Mouse (Mus musculus) ZHBTc4 (cell line): Measurements from ENCODE around the gene Ncor1.
"Not testable (repeated sequence)": the region's sequence is repeated elsewhere in the genome, so short reads cannot be mapped to it uniquely, and the experiment has no call there.

Experiments used
- DNase-seq: peaks from one replicate; pipeline ENCODE4 v3.0.0-alpha.2; 2011; ENCODE audit warnings: low read depth, low spot score

Gene Ncor1

DNA sequence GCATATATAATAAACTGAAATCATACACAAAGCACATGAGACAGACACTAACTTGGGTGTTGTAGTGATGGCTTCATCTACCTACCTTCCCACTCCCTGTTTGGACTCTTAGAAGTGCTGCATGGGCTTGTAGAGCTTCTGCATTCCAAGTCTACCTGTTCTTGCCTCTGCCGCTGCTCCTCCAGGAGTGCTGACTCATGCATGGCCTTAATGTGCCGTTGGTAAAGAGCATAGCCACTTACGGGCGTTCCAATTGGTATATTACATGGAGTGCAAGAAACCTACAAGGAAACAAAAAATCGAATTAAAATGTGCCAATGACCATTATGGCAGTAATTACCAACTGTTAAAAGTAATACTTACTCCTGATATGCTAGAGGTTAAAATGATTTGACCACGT, 91.5 kb downstream of the Ncor1 start:
- peak; percentile 59 for DNase-seq

DNA sequence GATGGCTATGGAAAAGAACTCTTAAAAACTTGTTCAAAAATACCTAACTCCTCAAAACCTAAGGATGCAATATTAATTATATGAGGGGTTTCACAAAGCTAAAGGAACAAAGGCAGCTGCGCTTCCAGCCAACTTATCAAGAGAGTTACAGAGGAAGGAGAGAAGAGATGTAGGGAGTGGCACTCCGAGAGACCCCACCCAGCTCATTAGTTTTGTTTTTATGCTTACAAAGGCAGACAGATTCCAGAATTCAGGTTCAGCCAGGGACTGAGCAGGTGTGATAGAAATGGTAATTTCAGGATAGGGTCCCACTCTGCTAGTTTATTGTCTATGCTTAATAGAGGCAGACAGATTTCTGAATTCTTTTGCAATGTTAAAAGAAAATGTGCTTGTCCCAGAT, 103.1 kb downstream of the Ncor1 start:
- DNase-seq, result peak; percentile 58

DNA sequence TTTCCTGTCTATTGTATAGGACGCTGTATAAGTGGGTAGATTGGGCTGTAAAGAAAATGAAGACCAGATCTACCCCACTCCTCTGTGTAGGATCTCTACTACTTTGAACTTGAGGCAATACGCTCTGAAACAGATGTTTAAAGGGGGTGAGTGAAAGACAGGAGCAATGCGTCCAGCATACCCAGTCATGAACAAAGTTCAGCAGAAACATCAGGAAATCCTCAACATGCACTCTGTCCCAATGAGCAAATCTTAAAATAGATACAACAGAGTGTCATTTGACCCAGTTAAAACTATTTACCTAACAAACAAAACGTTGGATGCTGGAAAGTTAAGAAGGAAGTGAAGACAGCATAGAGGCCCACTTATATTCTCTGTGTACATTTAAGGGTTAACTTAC, 106.4 kb downstream of the Ncor1 start:
- no peak for DNase-seq

DNA sequence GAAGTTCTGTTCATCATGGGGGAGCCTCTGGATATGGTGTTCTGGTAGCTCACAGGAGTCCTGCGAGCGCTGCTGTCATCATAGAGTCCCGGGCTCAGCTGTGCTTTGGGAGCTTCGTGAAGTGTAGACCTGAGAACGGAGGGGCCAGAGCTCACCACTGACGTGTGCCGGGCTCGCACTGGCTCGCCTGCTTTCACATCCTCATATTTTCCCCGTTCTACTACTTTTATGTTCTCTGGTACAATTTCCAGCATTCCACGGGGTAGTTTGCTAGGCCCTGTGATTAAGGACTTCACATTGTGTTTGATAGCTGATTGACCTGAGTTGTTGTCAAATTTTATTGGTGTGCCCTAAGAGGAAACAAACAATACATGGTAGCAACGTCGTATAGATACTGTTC, 115.3 kb downstream of the Ncor1 start:
- DNase-seq, result no peak

DNA sequence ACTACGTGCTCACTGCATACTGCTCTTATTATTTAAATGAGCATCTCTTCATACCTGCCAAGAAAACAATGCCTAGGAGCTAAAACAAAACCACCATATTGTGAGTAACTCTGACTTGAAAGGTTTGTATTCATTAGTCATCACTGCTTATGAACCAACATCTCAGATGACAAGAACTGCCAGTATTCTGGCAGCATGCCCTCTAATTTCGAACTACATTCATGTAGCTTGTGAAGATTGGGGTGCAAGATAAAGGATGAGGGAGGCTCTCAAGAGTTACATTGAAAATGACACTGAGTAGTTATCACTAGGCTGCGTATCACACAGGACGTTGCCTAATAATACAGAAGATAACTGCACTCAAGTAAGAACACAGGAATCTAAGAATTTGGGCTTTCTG, 126.1 kb downstream of the Ncor1 start:
- no peak for DNase-seq

DNA sequence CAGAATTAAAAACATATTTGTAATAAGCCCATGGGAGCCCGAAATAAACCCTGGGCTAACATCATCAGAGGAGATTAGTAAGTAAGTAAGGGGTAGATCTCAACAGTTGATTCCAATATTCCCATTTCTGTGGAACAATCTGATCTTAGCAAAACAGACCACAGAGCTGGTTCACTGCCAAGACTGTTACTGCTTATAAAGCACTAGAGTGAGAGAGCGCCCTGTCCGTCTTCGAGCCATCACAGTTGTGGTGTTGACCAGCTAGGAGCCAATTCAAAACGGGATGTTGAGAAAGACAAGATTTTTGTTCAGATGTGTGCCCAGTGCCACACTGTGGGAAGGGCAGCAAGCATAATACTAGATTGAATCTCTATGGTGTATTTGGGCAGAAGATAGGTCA, 127.2 kb downstream of the Ncor1 start:
- no peak for DNase-seq

DNA sequence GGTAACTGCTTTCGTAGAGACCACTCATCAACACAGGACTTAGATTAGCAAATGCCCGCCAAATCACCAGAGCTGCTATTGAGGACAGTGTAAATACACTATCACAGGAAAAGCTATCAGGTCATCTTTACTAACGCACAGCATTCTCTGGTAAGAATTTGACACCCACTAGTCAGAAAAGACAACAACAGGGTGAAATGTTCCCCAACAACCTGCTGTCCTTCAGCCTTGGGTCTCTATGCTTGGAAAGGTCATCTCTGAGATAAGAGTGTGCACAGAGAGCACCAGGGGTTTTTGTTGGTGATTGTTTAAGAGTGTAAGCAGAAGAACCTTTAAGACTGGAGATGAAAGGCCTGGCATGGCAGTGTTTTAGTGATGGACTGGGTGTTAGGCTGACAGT, 134.7 kb downstream of the Ncor1 start:
- DNase-seq, result no peak

DNA sequence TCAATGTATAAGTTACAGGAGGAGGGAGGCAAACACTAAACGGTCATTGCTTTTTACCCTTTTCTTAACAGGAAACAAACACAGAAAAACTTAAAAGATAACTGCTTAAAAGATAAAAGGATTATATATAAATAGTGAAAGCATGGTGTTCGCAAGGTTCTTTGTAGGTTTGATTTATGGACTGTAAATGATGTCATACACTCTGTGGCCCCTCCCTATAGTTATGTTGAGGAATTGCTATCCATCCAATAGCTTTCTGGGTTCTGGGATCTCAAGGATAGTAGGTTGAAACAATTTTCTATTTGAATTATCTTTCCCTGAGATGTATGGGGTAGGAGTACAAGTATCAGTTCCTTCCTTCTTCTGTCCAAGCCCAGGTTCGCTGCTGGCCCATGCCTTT, 138.2 kb downstream of the Ncor1 start:
- DNase-seq, result no peak

DNA sequence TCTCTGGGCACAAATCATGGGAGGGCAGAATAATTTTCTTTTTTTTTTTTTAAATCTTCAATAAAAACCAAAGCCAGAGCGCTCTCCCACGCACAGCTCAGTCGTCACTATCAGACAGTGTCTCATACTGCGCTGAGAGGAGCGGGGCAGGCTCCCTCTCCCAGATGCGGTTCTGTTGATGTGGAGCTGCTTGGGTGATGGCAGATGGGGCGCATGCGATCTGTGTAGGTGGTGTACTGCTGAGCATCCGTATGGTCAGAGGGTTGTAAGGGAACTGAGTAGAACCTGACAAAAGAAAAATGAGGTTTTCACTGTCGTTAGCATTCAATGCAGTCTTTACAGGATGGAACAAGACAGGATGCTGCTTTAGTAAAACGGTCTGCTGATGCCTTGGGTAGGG, 140.6 kb downstream of the Ncor1 start:
- DNase-seq, result no peak

DNA sequence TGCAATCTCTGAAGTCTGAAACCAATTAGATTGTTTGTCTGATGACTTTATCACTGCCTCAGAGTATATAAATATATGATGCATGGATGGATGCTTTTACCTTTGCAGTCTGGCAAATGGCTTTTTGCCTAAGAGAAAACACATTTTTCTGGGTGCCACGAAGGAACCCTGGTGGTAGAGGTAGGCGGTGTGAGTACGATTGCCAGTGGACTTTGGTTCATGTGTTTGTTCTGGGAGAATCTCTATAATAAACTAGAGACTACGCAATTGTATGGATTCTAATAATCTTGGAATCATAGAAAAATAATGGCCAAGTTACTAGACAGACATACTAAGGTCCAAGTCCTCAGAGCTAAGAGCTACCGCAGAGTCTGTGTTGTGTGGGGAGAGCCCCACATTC, 143.4 kb downstream of the Ncor1 start:
- no peak for DNase-seq

DNA sequence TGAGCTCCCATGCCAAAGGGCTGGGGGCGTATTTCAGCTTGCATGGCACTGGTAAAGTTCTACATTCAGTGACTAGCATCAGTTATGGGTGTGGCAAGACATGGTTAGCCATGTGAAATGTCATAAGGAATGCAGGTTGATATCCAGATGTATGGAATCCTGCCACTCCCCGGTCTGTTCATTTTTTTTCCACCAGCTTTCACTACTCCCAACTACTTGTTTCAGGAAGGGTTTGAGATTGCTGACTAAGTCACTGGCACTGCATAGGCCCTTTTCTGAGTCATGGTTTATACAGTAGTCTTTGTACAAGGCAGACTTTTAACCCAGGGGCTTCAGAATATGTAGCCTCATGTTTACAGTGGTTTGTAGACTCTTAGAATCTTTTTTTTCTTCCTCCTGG, 149.0 kb downstream of the Ncor1 start:
- DNase-seq, result no peak

DNA sequence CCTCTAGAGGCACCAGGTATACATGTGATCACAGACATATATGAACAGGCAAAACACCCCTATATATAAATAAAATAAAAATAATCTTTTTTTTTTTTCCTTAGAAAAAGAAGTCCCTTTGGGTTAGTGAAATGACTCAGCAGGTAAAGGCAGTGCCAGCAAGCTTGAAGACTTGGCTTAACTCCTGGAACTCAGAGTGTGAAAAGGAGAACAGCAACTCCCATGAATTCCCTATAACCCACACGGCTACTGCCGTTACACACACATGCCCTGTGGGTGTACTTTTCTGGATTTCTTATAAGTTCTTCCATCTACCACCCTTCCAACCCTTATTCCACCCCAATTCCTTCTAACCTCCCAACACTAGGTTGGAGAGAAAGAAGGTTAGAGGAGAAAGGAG, 152.5 kb downstream of the Ncor1 start:
- DNase-seq, result no peak

DNA sequence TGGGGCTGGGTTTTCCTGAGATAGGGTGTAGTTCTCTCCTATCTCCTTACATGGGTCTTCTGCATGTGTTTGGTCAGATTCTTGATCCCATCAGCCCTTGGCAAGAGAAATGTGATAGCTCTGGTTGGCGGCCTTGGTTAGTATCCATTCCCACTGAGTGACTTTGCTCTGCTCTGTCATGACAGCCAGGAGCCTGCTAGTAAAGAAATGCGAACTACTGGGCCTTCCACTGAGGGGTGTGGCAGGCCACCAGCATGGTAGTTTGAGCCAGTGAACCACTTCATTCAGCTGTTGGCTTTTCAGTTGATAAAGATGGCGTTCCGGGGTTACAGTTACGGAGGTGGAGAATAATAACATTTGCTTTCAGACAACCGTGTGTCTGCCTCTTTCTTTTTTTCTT, 159.5 kb downstream of the Ncor1 start:
- peak; percentile 34 for DNase-seq

DNA sequence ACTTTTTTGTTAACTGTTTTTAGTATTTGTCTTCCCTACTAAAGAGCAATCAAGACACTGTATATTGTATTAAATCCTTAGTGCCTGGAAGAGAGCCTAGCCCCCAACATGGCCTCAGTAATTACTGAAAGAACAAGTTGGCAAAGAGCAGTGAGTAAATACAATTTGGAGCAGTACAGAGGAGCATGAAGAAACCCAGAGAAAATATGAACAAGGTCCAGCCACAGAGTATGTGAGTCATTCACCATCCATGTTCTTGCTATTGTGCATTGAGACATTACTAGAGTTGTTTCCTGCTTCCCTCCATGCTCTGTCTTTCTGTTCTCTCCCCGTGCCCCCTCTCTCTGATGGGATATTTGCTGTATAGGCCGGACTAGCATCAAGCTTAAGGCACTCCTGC, 164.2 kb downstream of the Ncor1 start:
- no peak for DNase-seq

DNA sequence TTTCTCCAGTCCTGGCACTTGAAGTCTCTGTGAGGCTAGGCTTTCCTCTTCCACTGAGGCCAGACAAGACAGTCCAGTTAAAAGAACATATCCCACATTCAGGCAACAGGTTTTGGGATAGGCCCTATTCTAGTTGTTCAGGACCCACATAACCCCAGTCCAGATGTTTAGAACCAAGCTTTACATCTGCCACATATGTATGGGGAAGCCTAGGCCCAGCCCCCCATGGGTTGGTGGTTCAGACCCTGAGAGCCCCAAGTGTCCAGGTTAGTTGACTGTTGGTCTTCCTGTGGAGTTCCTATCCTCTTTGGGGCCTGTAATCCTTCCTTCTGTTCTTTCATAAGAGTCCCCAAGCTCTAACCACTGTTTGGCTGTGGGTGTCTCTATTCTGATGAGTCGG, 170.6 kb downstream of the Ncor1 start:
- no peak for DNase-seq

DNA sequence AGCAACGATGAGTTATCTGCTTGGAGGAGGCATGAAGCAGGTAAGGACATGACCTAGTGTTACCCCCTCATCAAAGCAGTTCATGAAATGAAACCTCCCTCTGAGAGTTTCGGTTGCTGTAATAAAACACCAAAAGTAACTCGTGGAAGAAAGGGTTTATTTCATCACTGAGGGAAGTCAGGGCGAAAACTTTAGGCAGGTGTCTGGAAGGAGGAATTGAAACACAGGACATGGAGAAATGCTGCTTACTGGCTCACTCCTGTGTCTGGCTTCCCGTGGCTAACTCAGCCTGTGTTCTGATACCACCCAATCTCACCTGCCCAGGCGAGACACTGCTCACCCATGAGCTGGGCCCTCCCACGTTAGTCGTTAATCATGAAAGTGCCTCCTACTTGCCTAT, 173.3 kb downstream of the Ncor1 start:
- no peak for DNase-seq

DNA sequence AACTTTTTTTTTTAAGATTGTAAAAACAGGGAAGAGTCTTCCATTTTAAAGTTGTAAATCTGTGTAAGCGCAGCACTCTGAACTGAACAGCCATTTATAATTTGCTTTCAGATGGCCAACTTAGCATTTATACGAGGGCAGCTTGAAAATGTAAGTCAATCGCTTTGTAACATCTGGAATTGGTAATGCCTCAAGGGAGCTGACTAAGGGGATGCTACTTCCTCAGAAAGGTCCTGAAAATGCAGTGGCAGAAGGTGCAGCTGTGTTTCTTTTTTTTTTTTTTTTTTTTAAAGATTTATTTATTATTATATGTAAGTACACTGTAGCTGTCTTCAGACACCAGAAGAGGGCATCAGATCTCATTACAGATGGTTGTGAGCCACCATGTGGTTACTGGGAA, 174.3 kb downstream of the Ncor1 start:
- DNase-seq, result not testable (repeated sequence)

DNA sequence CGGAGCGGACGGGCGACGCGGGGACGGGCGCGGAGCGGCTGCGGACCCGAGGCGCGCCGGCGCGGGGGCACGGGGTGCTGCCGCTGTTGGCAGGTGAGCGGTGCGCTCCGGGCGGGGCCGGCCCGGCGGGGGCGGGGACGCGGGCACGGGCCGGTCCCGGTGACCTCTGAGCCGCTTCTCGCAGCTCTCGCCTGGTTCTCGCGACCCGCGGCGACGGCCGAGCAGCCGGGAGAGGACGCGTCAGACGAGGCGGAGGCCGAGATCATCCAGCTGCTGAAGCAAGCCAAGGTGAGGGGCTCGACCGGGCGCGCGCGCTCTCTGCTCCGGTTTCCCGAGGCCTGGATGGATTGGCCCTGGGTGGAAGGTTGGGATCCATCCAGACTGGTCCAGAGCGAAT, 176.7 kb downstream of the Ncor1 start:
- DNase-seq, result peak; percentile 82

DNA sequence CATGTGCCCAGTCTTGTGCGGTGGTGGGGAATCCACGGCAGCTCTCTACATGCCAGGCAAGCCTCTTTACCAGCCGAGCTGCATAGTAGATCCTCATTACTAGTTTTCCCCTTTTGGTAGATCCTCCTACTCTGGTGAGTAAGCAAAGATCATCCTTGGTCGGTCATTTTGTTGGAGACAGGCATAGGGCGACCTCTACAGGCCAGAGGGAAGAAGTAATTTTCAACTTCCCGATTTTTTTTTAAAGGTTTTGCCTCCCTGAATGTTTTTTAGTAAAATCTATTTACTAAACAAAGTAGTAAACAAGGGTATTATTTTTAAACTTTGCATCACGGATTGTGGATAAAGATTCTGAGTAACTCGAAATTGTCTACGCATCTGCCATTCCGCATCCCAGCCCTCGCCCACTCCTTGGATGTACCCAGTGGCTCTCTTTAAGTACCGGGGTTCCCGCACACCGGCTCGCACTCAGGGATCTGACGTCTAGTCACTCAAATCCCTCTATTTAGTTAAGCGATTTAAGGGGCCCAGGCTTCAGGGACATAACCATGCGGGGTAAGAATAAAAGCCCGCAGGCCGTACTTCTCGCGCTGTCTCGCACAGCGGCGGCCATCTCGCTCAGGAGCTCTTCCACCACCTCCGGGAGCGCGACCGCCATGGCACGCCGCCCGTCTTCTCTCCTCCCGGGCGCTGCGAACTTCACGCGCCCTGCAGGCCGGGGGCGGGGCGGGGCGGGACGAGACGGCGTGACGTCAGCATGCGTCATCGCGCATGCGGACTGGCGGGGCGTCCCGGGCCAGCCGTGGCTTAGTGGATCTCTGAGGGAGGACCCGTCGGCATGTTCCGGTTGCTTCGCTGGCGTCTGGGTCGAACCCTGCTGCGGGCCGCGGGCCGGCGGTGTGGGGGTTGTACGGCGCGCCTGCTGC, 177.4 kb downstream of the Ncor1 start, which contains the start of the genes Zswim7 and Ttc19:
Gene Zswim7, minus strand, starts transcription at position 701 of the 926 bp plus-strand sequence.
Gene Ttc19, plus strand, starts transcription at position 799 of the 926 bp plus-strand sequence.
- peak; percentile 98 for DNase-seq

DNA sequence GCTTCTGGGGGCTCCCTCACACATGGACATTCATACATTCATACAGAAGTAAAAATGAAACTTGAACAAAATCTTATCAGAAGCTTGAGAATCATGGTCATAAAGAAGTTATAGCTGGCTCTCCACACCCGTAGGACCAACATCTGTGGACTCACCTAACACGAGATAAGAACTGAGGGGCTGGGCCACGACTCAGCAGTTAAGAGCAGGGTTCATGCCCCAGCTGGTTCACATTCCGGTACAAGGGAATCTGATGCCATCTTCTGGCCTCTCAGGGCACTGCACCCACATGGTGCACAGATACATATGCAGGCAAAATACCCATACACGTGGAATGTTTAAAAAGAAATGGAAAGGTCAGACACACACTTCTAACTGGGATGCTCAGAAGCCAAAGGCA, 180.3 kb downstream of the Ncor1 start:
- peak; percentile 89 for DNase-seq

DNA sequence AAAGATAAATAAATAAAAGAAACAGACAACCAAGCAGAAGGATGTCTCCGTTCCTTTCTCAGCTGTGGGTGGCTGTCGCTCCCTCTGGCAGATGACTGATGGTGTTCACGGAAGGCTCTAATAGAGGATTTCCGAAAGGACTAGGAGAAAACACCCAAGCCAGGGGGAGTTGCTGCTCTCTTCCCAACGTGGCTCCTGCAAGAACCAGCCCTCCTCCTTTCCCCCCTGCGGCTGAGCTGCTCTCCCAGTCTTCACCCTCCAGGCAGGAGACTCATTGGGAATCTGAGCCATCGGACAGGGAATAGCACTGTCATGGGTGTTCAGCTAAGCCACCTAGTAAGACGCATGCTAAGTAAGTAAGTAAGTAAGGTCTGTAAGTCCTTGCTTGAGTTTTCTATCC, 181.3 kb downstream of the Ncor1 start:
- peak; percentile 53 for DNase-seq

DNA sequence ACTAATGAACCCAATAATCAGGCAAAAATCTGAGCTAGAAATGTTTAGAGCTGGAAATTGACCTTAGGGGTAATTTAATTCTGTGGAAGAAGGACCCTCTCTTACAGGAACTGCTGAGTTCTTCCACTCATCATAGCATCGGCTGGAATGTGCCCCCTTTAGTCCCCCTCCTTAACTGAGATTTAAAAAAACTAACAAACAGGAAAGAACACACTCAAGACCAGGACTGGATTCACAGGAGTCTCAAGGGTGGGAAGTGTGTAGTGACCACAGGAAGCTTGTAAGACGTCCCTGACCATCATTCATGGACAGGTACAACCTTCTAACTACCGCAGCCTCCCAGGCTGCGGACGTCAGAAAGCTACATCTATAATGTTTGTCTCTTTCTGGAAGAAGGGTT, 187.5 kb downstream of the Ncor1 start:
- DNase-seq, result no peak

DNA sequence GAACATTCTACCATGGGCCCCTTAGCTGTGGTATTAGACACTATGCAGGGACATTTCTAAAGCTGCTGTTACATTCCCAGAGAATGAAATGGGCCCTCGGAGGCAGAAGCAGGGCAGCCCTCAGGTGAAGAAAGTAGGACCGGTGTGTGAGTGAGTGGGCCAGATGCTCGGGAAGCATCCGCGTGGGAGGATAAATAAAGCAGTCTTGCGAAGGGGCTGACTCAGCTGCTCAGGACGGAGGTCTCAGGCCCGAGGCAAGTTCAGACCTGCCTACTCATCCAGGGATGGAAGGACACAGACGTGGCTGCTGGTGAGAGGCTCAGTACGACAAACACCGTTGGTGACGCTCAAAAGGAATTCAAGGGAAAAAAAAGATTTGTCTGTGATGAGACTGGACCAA, 189.2 kb downstream of the Ncor1 start:
- peak; percentile 19 for DNase-seq

DNA sequence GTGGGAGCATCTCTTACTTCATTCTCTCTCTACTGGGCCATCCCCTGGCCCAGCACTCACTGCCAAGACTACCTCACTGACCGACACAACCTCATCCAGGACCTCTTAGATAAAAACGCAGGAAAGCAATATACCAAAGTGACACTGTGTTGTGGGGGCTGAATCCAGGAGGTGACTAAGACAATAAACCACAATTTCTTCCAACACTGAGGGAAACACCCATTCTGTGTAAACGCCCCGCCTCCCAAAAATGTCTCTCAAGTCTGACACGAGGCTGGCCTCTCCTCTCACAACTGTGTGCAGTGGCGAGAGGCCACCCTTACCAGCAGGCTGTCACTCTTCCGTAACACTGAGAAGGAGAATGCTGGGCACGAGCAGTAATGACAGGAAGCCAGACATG, 190.0 kb downstream of the Ncor1 start:
- no peak for DNase-seq
